Mouse (Mus musculus): ENCODE results near the gene Ptprm.
A peak's percentile ranks its signal among the peaks of the same experiment; 100 is the strongest.

Ptprm gene

DNA sequence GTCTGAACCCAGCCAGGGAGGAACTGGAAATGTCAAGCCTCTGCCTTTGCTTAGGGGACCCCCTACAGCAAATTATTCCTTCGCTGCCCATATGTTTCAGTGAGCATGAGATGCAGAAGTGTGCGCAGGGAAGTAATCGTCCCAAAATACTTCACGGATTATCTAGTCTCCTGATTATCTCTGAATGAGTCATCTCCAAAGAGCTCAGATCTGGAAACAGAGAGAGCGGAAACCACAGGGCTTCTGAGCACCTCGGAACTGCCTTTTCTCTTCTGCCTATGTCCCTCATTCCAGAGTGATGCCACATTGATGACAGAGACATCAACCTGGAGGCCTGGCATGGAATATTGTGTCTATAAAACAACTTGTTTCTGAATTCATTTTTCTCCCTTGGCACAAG, 11.3 kb downstream of the Ptprm start:
- no peak for DNase-seq

DNA sequence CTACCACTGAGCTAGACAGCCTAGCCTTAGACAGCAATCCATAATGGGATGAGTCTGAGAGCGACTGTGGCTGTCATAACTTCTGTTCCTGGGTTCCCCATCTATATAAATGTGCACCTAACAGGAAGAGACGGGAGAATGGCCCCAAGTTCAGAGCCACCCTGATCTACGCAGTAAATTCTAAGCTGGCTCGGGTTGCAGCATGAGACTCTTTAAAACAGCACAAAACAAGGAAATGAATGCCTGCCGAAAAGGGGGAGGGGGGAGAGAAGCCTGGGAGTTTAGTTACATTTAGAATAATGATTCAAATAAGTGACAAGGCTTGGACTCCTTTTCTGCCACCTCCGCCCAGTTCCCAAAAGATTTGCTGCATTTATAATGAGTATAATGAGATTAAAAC, 13.9 kb downstream of the Ptprm start:
- DNase-seq: no peak

DNA sequence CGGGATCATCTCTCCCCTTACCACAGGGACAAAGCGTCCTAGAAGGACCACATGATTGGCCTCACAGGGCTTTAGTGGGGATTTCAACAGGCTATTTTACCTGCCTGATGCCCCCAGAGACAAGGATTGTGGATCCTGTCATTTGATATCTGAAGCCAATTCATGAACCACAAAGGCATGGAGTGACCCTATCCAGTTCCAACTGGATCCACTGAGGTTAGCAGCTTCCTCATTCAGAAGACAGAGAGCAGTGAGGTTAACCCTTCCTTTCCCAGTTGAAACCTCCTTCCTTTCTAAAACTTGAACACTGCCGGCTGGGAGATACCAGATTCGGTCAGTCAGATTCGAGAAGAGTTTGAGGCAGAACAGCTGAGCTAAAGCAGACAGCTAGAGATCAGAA, 14.7 kb downstream of the Ptprm start:
- DNase-seq: no peak

DNA sequence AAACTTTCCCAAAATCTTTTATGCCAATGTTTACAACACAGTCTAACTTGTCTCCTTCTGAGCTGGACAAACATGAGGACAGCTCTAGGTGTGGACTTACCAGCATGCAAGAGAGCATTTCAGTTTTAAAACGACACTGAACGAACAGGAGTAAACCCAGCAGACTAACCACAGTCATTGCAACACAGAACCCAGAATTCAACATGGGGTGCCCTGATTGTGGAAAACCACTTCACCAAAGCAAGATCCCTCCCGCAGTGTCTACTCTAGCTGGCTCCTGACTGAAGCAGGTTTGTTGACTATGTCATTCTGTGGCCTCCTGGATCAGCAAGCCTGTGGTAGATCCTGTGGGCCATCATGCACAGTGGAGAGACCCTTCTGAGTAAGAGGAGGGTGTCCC, 19.9 kb downstream of the Ptprm start:
- DNase-seq: no peak

DNA sequence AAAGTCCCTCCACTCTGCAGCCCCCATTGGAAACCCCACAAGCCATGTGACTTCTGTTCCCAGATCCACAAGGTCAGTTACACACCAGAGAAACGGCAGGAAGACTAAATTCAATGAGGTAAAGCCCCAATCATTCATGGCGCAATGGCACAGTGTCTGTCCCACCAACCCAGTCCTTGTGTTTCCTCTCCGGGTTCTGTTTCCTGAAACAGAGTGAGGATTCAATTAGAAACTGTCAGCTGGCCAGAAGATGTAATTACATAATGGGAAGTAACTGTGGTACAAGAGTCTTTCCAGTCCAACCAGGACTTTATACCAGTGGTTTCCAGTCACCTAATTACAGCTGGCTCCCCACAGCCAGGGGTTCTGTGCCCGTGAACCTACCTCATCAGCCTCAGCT, 24.8 kb downstream of the Ptprm start:
- no peak for DNase-seq

DNA sequence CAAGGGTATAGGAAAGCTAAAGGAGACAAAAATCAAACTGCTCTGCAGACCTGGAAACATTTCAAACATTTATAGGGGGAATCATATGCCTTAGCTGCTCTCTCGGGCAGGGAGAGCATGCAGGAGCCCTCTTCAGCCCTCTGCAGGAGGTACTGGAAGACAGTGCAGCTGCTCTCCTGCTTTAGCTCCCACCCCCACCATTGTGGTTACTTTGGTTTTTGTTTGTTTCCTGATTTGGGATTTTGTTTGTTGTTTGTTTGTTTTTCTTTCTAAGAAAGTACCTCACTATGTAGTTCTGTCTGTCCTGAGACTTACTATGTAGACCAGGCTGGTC, 29.8 kb downstream of the Ptprm start:
- DNase-seq: no peak

DNA sequence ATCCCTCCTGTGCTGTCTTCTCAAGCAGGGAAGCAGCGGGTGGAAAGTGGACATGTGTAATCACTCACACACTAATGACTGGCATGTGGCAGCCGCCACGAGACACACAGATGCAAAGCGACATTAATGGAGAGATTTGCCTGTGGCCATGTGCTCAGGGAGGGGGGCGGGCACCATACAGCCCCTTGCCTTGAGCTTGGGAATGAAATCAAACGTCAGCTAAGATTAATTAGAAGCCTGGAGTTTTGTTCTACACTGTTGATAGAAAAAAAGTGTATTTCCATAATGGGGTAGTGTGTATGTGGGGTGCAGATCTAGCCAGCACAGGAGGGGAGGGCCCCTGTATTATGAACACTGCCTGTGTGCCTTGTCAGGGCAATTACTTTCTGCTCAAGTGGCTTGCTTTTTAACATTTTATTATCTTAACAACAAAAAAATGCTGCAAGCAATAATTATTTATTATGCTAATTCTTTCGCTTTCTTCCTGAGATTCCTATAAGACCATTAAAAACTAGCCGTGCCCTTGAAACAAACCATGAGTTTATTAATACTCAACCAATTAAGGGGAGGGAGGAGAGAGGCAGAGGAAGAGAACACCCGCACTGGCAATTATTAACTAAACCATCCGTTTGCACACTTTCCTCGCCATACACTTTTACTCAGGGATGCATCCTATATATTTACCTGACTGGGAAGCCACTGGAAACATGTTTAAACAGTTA, 30.3 kb downstream of the Ptprm start:
- DNase-seq: no peak

DNA sequence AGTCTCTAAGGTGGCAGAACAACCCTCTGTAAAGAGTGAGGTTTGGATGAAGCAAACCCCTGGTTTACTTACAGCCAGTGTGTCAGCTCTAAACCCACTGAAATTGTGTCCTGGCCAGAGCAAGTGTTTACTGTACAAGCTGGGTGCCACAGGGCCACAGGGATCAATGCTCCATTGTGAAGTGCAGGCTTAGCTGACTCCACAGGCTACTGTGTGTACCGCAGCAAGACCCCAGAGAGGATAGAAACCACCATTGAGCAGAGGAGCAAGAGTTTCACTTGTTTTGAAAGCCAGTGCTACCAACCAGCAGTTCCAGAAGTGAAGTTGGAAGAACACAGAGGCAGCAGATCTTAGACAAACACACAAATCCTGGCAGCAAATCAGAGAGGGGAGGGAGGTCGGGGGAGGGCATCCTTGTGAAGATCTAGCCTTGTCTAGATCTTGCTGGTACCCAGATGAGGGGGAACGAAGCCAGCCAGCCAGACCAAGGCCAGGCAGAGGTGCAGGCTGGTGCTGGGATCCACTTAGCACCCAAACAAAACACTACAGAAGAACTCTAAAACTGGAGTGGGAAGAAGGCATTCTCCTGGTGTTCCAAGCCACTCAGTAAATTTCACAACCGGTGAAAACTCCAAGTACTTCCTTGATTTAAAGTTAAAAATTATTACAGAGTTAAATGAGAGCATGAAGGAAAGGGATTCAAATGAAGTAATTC, 39.6 kb downstream of the Ptprm start:
- DNase-seq: peak; percentile 42

DNA sequence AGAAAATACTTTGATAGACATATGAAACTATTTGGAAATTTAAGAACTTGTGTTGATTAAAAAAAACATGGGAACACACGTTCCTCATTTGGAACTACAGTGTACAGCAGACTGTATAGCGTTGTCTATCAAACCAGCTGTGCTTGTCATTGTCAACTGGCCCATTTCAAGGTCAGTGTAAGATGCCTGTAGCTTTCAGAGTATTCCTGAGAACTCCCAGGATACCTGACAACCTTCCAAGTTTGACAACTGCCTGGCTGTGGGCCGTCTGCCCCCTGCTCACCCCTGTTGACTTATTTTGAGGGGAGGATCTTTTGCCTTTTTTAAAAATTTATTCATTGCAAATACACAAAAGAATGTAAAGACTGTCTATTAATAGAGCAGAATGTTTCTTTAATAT, 45.8 kb downstream of the Ptprm start:
- DNase-seq: no peak

DNA sequence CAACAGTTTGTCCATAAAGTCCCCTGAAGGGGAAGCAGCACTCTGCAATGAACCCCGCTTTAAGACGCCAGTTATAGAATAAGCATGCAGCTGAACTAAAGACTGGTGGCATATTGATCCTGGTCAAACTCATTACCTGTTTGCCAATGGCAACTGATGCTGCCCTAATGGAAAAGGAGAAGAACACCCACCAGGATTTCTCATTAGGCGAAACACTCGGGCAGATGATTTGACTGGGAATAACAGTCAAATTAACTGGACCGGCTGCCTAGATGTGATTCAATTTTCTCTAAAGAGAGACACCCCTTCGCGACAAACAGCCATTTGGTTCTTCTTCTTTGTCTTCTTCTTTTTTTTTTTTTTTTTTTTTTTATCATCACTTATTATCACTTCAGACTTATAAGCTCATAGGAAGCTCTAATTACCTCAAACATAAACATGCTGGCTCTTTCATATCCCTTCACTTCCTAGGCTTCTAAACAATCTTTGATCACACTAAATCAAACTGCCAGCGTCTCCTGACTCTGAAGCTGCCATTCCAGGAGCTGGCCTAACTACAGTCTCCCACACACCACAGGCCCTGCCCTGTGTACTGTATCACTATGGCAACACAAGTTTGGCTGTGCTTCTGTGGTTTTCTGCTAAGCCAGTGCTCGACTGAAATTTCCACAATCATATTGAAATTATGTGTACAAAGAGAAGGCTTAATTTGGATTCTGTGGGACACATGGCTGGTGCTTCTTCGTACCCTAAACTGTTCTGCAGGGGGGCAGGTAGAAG, 48.0 kb downstream of the Ptprm start:
- peak; percentile 22 for DNase-seq

DNA sequence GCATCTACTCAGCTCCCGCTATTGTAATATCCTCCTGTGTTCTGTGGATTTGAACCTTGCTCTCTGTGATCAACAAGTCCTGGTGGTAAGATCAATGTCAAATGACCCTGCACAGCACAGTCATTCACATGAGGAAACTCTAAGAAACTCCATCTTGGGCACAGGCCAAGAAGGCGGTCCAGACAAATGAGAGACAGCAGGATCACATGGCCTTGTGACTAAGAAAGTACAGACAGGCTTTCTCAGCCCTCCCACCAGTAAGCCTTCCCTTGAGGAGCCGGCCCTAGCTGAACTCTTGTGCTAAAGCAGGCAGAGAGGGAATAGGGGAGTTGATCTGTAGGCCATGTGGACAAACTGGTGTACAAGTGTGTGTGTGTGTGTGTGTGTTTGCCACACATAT, 49.4 kb downstream of the Ptprm start:
- no peak for DNase-seq

DNA sequence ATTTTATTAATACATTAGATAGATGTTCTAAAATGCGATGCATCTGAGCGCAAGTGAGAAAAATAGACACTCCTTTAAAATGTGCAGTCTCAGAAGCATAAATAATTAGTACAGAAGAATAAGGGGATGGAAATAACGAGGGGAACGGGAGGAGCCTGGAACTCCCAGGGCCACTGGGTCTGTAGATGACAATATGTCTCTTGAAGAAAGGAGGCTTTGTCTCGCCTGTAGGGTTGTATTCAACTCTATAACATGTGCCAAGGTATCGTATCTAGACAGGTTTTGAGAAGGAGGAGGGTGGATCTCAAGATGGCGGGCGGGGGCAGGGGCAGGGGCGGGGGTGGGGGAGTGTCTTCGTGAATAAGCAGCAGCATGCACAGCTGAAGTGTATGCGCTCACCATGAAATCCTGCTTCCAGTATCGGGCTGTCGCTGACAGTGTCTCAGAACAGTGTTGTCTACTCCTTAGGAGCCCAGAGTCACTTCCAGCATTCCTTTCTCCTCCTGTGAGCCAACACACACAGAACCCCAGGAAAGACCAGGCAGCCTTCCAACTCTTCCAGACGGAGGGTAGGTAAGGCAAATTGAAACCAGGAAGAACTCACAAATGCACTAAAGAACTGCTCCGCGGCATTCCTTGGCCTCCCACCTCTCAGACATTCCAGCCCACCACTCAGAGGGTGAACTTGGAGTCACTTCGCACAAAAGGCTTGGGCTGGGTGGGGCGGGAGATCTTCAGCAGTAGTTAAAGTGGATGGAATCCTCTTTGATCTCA, 50.7 kb downstream of the Ptprm start:
- DNase-seq: peak; percentile 19

DNA sequence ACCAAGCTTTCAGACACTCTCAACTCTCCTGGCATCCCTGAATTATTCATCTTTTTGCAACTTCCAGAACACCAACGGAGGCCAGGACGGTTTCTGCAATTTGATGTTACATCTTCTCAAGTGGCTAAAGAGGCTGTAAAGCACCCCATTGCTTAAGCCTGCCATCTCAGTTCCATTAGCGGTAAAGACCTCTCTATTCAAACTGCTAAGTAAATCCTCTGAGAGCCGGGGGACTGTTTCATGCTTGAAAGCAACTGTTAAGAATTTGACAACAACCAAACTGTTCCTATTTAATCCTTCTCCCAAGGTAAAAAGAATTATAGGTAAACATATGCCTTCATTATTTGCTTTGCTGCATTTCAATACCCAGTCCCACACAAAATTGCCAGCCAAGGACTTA, 51.7 kb downstream of the Ptprm start:
- no peak for DNase-seq

DNA sequence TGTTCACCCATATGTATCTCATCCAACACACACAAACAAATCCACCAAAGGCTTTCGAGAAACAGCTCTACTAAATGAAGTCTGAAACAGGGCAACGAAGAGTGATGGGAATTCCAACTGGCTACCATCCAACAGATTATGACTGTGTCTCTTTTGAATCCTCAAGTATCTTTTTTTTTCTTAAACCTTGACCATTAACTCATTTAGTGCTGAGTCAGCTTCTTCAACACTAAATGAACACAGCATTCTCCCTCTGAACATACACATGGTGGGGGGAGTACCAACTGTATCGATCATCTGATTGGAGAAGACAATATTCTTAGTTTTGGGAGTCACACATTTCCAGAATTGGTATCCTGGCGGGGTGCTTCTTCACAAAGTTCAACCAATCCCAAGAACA, 52.2 kb downstream of the Ptprm start:
- no peak for DNase-seq

DNA sequence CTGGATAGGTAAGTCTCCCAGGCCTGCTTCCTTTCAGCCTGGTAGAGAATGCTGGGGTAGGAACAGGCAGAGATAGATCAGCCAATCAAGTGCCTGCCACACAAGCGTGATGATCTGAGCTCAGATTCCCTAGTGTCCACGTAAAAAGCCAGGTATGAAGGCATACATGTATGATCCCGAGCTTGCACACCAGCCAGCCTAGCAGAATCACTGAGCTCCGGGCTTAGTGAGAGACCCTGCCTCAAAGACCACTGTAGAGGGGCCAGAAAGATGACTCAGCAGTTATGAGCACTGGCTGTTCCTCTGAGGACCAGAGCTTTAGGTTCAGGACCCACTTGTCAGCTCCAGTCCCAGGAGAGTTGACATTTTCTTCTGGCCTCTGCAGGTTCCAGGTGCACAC, 52.9 kb downstream of the Ptprm start:
- DNase-seq: no peak

DNA sequence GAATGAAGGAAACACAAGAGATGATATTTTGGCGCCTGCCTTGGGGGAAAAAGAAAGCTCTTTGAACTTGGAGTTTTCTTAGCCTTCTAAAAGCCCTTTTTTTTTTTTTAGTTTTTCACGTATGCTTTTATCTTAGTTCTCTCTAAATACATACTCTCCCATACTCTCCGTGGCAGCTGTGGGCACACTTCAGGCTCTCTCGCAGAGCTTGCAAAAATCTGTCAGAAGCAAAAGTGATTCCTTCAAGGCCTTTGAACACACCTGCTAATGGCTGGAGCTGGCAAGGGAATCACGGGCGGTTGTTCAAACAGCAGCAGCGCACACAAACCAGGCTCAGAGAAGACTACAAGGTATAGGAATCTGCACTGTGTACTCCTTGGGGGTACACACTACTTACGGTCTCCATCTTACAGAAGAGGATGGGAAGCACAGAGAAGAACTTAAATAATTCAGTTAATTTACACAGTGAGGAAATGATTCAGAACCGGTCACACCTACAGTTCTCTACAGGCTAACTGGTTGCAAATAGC, 55.9 kb downstream of the Ptprm start:
- DNase-seq: no peak

DNA sequence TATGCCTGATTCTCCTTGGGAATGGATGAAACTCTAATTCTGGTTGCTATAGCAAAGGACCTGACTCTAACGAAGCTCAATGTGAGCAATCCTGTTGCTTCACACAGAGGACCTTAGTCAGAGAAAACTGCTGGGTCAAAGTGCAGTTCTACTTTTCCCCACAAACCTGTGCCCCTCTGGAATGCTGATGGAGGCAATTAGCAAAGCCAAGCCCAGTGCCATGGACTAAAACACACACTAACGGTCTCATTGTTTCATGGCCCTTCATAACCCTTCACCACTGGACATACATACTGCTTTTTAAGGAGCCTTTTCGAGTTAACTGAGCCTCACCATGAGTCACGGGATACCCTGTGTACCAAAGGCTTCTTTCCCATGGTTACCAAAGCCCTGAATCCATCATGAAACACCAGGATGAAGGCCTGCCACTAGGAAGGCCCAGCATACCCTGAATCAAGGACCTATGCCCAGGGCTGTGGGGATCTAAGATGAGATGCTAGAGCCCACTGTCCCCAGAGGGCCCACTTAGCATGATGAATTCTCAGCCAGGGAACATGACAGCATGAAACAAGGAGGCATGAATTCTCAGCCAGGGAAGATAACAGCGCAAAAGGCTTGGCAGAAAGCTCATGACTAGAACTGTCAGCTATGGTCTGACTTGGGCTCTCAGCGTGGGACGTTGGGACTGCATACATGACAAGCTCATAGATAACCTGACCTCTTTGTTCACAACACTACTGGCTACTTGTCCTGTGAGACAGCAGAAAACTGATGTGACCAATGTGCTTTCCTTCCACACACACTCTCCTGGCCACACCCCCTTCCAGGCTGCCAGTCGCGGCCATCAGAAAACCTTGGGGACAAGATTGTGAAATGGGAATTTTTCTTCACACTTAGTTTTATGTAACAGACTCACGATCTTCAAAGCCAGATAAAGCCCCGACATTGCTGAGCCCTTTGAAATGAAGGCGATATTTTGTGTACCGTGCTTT, 57.4 kb downstream of the Ptprm start:
- DNase-seq: no peak

DNA sequence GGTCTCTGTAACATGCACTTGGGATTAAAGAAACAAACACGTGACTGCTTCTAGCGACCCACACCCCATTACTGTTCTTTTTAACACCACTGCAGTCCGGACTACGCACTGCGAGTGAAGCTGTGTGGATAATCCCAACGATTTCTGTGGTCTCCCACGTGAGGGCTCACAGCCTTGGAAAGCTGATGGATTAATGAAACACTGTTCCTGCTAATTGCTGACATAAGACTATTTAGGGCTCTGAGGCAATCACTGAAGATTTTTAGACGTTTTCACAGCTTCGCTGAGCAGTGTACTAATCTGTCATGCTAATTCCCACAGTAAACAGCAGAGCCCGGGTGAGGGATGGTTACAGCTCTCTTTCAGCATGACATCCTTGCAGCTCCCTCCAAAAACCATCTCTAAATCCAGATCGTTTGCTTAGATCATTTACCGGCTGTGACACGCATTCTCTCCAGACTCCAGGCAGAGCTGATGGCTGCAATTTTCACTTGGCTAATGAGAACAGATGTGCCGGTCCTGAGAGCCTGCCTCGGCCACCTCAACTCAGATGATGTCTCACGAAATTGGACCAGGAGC, 63.5 kb downstream of the Ptprm start:
- peak; percentile 22 for DNase-seq

DNA sequence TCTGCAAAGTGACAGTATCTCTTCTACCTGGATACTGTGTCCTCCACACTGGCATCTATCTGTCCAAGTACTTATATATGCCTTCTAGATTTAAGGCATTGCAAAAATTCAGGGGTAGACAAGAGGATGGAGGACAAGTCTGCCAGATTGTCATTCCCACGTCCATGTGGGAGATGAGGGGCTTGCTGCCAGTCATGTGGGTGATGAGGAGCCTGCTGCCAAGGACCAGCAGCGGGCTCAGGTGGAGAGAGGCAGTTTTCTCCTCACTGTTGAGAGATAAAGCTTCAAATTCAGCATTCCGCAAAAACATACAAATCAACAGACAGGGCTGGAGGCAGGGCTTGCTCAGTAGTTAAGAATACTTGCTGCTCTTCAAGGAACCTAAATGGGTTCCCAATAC, 66.8 kb downstream of the Ptprm start:
- DNase-seq: peak; percentile 51

DNA sequence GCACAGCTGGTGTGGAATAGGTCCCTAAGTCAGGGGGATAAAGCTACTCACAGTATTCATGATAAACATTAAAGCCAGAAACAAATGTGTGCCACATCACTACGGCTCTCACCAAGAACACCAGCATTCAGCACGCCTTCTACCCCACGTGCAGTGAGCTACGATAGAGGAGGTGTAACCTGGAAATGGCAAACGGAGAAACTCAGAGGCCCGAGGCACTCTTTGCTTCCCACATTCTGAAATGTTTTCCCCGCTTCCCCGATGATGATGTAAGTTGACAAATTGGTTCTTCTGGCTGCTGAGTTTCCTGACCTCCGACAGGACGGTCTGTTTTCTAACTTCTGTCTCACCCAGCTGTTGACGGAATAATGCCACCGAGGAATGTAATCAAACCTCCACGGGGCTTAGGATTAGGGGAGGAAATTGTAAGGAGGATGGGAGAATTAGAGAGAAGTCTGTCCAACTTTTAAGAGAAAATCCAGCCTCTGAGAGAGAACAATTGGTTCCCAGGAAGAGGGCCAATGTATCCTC, 72.6 kb downstream of the Ptprm start:
- DNase-seq: no peak
